Mouse (Mus musculus): ENCODE results near the gene Gm10577. TPM values are rescaled to one million over a fixed set of nuclear protein-coding genes. Genes with fewer than 3 reads are reported as not detected.
A peak's percentile ranks its signal among the peaks of the same experiment; 100 is the strongest.

Gm10577 gene
- polyA plus RNA-seq, 1 experiment from 2014 or later, result not detected

DNA sequence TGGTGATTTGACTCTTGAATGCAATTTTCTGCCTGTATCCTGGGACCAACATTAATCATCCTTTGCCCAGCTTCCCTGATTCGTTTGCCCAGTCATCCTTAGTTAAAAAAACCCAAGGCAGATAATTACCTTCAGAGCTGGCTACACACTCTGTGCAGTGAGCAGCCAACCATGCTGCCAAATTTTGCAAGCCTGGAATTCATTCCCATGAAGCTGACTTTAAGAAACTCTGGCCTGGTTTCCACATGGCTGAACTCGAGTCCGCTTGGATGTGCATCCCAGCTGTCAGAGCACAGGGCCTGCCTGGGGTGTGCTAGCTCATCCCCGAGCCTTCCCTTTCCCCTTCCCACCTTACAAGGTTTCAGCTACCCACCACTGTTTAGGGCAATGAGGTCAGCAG is 29.5 kb downstream of the Gm10577 start:
- 69% methylated on average over 4 of the region's 4 CpGs for WGBS
- Histone ChIP-seq H3K4me3 (ENCODE audit: low read depth, low read length) (no peak overlapping the region), H3K4me1 (replicated peaks; ENCODE audit: control insufficient read depth, insufficient read depth, low read length) (no peaks in the 10 kb centered on the region; the same call in 1 of the 2 replicates), H3K9ac (ENCODE audit: low read length) (no peak overlapping the region), H3K36me3 (ENCODE audit: control insufficient read depth, insufficient read depth, low read length) (no peaks in the 10 kb centered on the region; the same call in 1 of the 2 replicates), H3K27me3 (ENCODE audit: control insufficient read depth, insufficient read depth, low read length) (no peaks in the 10 kb centered on the region), H3K27ac (ENCODE audit: low read depth, low read length) (no peak overlapping the region), H3K4me2 (ENCODE audit: low read depth, low read length, severe bottlenecking) (no peak overlapping the region), H3K9me3 (ENCODE audit: control insufficient read depth, low read length) (no peaks in the 10 kb centered on the region)
- DNase-seq (ENCODE audit: low spot score) (no peak), ATAC-seq (replicated peaks; ENCODE audit: low FRiP score) (no peak)

DNA sequence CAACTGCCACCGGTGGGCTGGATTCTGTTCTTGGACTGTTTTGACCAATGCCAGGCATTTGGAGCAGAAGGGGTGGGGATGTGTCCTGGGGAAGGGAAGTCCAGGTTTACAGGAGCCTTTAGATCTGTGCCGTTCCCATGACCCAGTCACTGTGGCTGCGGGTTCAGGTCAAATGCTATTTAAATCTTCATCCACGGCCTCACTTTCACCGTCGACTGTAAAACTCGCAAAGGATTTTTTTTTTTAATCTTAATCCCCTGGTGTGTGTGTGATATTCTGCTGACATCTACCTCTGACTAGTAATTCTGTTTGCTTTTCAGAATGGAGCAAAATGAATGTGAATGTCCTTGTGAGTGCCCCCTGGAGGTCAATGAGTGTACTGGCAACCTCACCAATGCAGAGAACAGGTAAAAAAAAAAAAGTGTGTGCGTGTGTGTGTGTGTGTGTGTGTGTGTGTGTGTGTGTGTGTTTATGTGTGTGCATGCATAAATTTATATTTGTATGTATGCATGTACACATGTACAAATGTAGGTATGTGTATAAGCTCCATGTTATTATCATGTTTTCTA is 32.2 kb downstream of the Gm10577 start:
- Histone ChIP-seq H3K4me2 (ENCODE audit: low read depth, low read length, severe bottlenecking) (no peak overlapping the region), H3K9ac (ENCODE audit: low read length) (no peak overlapping the region), H3K4me3 (ENCODE audit: low read depth, low read length) (no peak overlapping the region), H3K9me3 (ENCODE audit: control insufficient read depth, low read length) (no peaks in the 10 kb centered on the region), H3K27ac (ENCODE audit: low read depth, low read length) (no peak overlapping the region), H3K27me3 (ENCODE audit: control insufficient read depth, insufficient read depth, low read length) (no peaks in the 10 kb centered on the region), H3K36me3 (ENCODE audit: control insufficient read depth, insufficient read depth, low read length) (no peaks in the 10 kb centered on the region; the same call in 1 of the 2 replicates), H3K4me1 (replicated peaks; ENCODE audit: control insufficient read depth, insufficient read depth, low read length) (no peaks in the 10 kb centered on the region)
- DNase-seq (ENCODE audit: low spot score) (no peak), ATAC-seq (replicated peaks; ENCODE audit: low FRiP score) (no peak)
- WGBS, result 86% methylated on average over 8 of the region's 8 CpGs

DNA sequence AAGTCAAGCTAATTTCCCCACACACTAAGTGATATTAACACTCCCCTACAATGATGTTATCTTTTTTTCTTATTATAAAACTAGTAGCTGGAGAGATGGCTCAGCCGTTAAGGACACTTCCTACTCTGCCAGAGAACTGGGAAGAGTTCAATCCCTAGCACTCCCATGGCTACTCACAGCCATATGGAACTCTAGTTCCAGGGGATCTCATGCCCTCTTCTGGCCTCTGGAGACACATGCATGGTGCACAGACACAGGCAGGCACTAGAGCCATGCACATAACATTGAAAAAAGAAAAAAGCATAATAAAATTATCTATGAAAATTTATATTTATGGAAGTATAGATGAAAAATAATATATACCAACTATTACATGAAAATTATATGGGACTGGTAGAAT is 33.3 kb downstream of the Gm10577 start:
- Histone ChIP-seq H3K36me3 (ENCODE audit: control insufficient read depth, insufficient read depth, low read length) (no peaks in the 10 kb centered on the region; the same call in 1 of the 2 replicates), H3K9me3 (ENCODE audit: control insufficient read depth, low read length) (no peaks in the 10 kb centered on the region), H3K4me3 (ENCODE audit: low read depth, low read length) (no peak overlapping the region), H3K9ac (ENCODE audit: low read length) (no peak overlapping the region), H3K4me1 (replicated peaks; ENCODE audit: control insufficient read depth, insufficient read depth, low read length) (no peaks in the 10 kb centered on the region), H3K4me2 (ENCODE audit: low read depth, low read length, severe bottlenecking) (no peak overlapping the region), H3K27ac (ENCODE audit: low read depth, low read length) (no peak overlapping the region), H3K27me3 (ENCODE audit: control insufficient read depth, insufficient read depth, low read length) (no peaks in the 10 kb centered on the region)
- no peak for ATAC-seq (replicated peaks; ENCODE audit: low FRiP score)
- 84% methylated on average over 1 of the region's 1 CpGs for WGBS
- DNase-seq (ENCODE audit: low spot score), result no peak

DNA sequence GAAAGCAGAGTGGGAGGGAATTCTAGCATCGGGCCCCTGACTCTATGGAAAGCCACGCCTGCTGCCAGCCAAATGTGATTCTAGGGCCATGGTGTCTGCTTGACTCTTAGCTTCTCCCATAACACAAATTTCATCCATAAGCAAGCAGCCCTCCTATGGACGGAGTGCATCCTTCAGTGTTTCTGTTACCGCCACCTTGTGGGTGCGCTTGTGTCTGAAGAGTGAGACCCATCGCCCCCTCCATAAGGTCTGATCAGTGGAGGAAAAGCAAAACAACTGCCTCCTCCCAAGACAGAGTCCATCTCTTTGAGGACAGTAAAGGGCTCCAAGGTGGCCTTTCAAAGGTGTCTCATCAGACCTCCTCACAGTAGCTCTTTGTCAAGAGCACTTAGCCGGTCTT is 43.0 kb downstream of the Gm10577 start:
- H3K9ac ChIP-seq (ENCODE audit: low read length), result no peak overlapping the region
- H3K9me3 ChIP-seq (ENCODE audit: control insufficient read depth, low read length), result no peaks in the 10 kb centered on the region
- H3K36me3 ChIP-seq (ENCODE audit: control insufficient read depth, insufficient read depth, low read length), result no peaks in the 10 kb centered on the region; the same call in 1 of the 2 replicates
- DNase-seq (ENCODE audit: low spot score) (no peak), ATAC-seq (replicated peaks; ENCODE audit: low FRiP score) (no peak)
- no peaks in the 10 kb centered on the region for H3K27me3 ChIP-seq (ENCODE audit: control insufficient read depth, insufficient read depth, low read length)
- H3K4me3 ChIP-seq (ENCODE audit: low read depth, low read length), result no peak overlapping the region
- H3K27ac ChIP-seq (ENCODE audit: low read depth, low read length), result no peak overlapping the region
- WGBS, result 91% methylated on average over 7 of the region's 7 CpGs
- H3K4me2 ChIP-seq (ENCODE audit: low read depth, low read length, severe bottlenecking), result no peak overlapping the region
- peaks cover 8% of the 10 kb centered on the region; the same call in 1 of the 2 replicates for H3K4me1 ChIP-seq (replicated peaks; ENCODE audit: control insufficient read depth, insufficient read depth, low read length)

DNA sequence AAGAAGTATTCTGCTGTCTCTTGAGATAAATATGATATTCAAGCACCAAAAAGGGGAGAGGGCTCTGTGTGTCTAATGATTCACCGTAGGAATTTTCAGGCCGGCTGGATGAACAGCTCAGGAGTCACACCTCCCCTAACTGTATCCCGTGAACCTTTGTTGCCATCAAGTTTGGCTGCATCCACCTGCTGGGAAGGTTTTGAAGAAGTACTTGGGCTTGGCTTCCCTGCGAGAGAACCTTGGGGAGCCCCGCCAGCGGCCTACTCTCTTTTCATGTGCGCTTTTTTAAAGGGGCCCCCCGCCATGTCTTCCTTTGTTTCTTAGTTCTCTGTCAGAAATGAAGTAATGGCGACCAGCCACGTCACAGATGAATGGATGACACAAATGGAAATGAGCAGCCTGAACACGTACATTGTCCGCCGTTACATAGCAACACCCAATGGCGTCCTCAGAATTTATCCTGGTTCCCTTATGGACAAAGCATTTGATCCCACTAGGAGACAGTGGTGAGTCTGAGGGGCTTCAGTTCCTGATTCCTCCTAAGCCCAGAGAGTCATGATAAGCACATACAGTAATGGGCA is 46.0 kb downstream of the Gm10577 start:
- Histone ChIP-seq H3K4me3 (ENCODE audit: low read depth, low read length) (no peak overlapping the region), H3K9ac (ENCODE audit: low read length) (no peak overlapping the region), H3K9me3 (ENCODE audit: control insufficient read depth, low read length) (no peaks in the 10 kb centered on the region), H3K36me3 (ENCODE audit: control insufficient read depth, insufficient read depth, low read length) (peaks cover under 1% of the 10 kb centered on the region; the same call in 1 of the 2 replicates), H3K4me1 (replicated peaks; ENCODE audit: control insufficient read depth, insufficient read depth, low read length) (peaks cover 8% of the 10 kb centered on the region; the same call in 1 of the 2 replicates), H3K27ac (ENCODE audit: low read depth, low read length) (peak overlapping the region; percentile 8; the same call in 1 of the 2 replicates), H3K4me2 (ENCODE audit: low read depth, low read length, severe bottlenecking) (no peak overlapping the region), H3K27me3 (ENCODE audit: control insufficient read depth, insufficient read depth, low read length) (no peaks in the 10 kb centered on the region)
- ATAC-seq (replicated peaks; ENCODE audit: low FRiP score) (peak; percentile 77), DNase-seq (ENCODE audit: low spot score) (peak; percentile 69)
- 35% methylated on average over 14 of the region's 14 CpGs for WGBS

DNA sequence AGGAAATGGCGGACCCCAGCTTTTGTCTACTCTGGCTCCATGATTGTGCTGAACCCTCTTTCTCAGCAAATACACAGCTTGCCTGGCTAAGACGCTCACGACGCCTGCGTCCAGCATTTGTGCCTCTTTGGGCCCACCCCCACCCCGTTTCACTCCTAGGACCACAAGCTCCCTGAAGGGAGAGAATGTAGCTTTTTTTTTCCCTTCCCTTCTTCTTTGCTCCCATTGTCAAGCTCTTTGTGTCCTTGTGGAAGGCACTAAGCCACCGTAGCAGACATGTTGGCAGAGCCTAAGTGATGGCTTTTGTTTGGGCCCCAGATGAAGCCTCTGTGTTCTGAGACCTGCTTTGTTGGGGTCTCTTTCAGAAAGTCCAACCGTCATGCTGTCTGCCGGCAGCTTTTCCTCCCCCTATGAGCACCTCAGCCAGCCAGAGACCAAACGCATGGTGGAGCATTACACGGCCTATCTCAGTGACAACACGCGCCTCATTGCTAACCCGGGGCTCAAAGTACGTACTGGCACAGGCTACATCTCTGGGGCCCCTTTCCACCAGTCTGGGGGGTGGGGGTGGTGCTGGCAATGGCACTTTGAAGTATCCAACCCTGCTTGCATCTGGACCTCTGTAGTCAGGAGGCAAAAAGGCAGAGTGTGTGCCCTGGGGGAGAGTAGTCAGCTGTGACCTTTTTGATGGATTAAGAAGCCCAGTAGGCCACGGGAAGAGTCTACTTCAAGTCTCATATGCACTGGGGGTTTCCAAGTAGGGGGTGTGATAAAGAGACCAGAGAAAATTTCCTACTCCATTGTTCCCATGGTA is 46.6 kb downstream of the Gm10577 start:
- Histone ChIP-seq H3K27ac (ENCODE audit: low read depth, low read length) (peak overlapping the region; percentile 8; the same call in 1 of the 2 replicates), H3K27me3 (ENCODE audit: control insufficient read depth, insufficient read depth, low read length) (no peaks in the 10 kb centered on the region), H3K9ac (ENCODE audit: low read length) (no peak overlapping the region), H3K4me3 (ENCODE audit: low read depth, low read length) (no peak overlapping the region), H3K4me1 (replicated peaks; ENCODE audit: control insufficient read depth, insufficient read depth, low read length) (peaks cover 8% of the 10 kb centered on the region; the same call in 1 of the 2 replicates), H3K4me2 (ENCODE audit: low read depth, low read length, severe bottlenecking) (no peak overlapping the region), H3K9me3 (ENCODE audit: control insufficient read depth, low read length) (no peaks in the 10 kb centered on the region), H3K36me3 (ENCODE audit: control insufficient read depth, insufficient read depth, low read length) (peaks cover 4% of the 10 kb centered on the region; the same call in 1 of the 2 replicates)
- WGBS, result 16% methylated on average over 16 of the region's 16 CpGs
- peak; percentile 48 for ATAC-seq (replicated peaks; ENCODE audit: low FRiP score)
- peak; percentile 60 for DNase-seq (ENCODE audit: low spot score)

Other genes with a start within 250 kb of the Gm10577 start
- gene Cachd1, start 244.0 kb downstream of the Gm10577 start, polyA plus RNA-seq (2014; fragmentation: Nextera tagmentation; extraction: Ambion mirVana), result 45.3 and 50.2 TPM in 2 replicates
- gene Raver2, start 48.3 kb upstream of the Gm10577 start, polyA plus RNA-seq (2014; fragmentation: Nextera tagmentation; extraction: Ambion mirVana), result 13.7 and 14.0 TPM in 2 replicates
- gene Jak1, start 244.6 kb upstream of the Gm10577 start, polyA plus RNA-seq (2014; fragmentation: Nextera tagmentation; extraction: Ambion mirVana), result 46.6 and 46.7 TPM in 2 replicates

Measured in forebrain, embryonic 11.5 days (tissue).